Mouse (Mus musculus) megakaryocyte, embryonic 14.5 days (primary cell): Measurements from ENCODE around the gene Olfr727. TPM values are rescaled to one million over a fixed set of nuclear protein-coding genes. Genes with fewer than 3 reads are reported as not detected.

Source experiments
- H3K27me3 ChIP-seq: replicated peaks from 2 replicates; pipeline ENCODE3; 2012; ENCODE audit warnings: inconsistent platforms
- H3K36me3 ChIP-seq: replicated peaks from 2 replicates; pipeline ENCODE3; 2012; ENCODE audit warnings: low read length, inconsistent platforms, mixed read lengths
- H3K4me1 ChIP-seq: 2 replicates; pipeline ENCODE4 v1.6.1; 2012; ENCODE audit warnings: inconsistent platforms
- H3K4me3 ChIP-seq: replicated peaks from 2 replicates; pipeline ENCODE3; 2012; ENCODE audit warnings: moderate library complexity, mild to moderate bottlenecking, inconsistent platforms
- H3K9me3 ChIP-seq: 2 replicates; pipeline ENCODE4 v1.6.1; 2012; ENCODE audit warnings: inconsistent platforms
- FLI1 ChIP-seq: IDR thresholded peaks from 2 replicates; pipeline ENCODE4 v1.6.1; 2012; ENCODE audit warnings: low read length, inconsistent platforms, mixed read lengths
- GATA1 ChIP-seq: IDR thresholded peaks from 3 replicates; pipeline ENCODE4 v1.6.1; 2012; ENCODE audit warnings: mixed read lengths, low read length, inconsistent platforms, borderline replicate concordance
- polyA plus RNA-seq: library from polyadenylated mRNA; stranded (reverse); fragments of >175 nt; gene quantifications from 2 replicates; pipeline ENCODE4 v1.2.3, GENCODE M21; 2012; ENCODE audit warnings: low replicate concordance; ENCODE audit not compliant: insufficient read depth

Olfr727 gene
- not detected in 2 replicates for polyA plus RNA-seq

- no peaks in the 10 kb centered on the region for H3K4me1 ChIP-seq
- H3K36me3 ChIP-seq: no peaks in the 10 kb centered on the region
- TF ChIP-seq GATA1 (no peak), FLI1 (no peak)
- no peak within 1 kb of the TSS for H3K4me3 ChIP-seq
- no peaks in the 10 kb centered on the region for H3K27me3 ChIP-seq
- H3K9me3 ChIP-seq: no peaks in the 10 kb centered on the region
Observed at GRCm38 (mm10) chr14:50122886-50123285, at the start of gene Olfr727. Olfr727 (plus strand) TSS chr14:50123186.

GRCm38 (mm10) chr14:50090853-50091252 is 32.1 kb upstream of the Olfr727 start, which contains the start of gene Olfr726:
Olfr726 (minus strand) TSS chr14:50090953.
- H3K4me1 ChIP-seq: no peaks in the 10 kb centered on the region
- no peaks in the 10 kb centered on the region for H3K27me3 ChIP-seq
- no peaks in the 10 kb centered on the region for H3K9me3 ChIP-seq
- H3K36me3 ChIP-seq: no peaks in the 10 kb centered on the region
- H3K4me3 ChIP-seq: no peak within 1 kb of the TSS
- TF ChIP-seq GATA1 (no peak), FLI1 (no peak)

GRCm38 (mm10) chr14:50142580-50142979 is 19.6 kb downstream of the Olfr727 start, which contains the start of gene Olfr728:
Olfr728 (minus strand) TSS chr14:50142680.
- TF ChIP-seq GATA1 (no peak), FLI1 (no peak)
- H3K27me3 ChIP-seq: no peaks in the 10 kb centered on the region
- H3K9me3 ChIP-seq: no peaks in the 10 kb centered on the region
- no peaks in the 10 kb centered on the region for H3K36me3 ChIP-seq
- H3K4me3 ChIP-seq: no peak within 1 kb of the TSS
- H3K4me1 ChIP-seq: no peaks in the 10 kb centered on the region

DNA sequence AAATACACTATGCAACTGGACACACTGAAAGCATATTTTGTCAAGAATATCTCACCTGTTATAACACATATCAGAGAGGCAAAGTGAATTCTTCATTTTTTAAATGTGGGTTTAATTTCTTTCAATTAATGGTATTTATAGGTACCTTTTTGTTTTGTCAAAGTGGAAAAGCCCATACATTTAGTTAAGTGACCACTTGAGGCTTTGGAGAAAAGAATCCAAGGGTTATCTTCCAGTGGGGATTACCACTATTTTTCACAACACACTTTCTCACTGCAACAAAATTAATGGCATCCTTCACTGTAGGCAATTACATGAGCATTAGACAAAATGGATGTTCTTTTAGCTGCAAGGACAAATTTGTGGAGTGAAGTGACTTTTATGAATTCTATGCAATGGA is 29.8 kb downstream of the Olfr727 start, which contains the start of gene Olfr729:
Gene Olfr729, minus strand, starts transcription at position 101 of the 400 bp plus-strand sequence.
- no peaks in the 10 kb centered on the region for H3K4me1 ChIP-seq
- H3K36me3 ChIP-seq: no peaks in the 10 kb centered on the region
- no peaks in the 10 kb centered on the region for H3K27me3 ChIP-seq
- peaks cover 5% of the 10 kb centered on the region; the same call in 1 of the 2 replicates for H3K9me3 ChIP-seq
- no peak within 1 kb of the TSS for H3K4me3 ChIP-seq
- no peak for TF ChIP-seq GATA1
- no peak for TF ChIP-seq FLI1

Other genes starting within 250 kb of the Olfr727 start
- not detected in 2 replicates for gene Olfr722, start 221.2 kb upstream of the Olfr727 start, polyA plus RNA-seq
- not detected in 2 replicates for gene Olfr723, start 191.4 kb upstream of the Olfr727 start, polyA plus RNA-seq
- not detected in 2 replicates for gene Olfr724, start 159.9 kb upstream of the Olfr727 start, polyA plus RNA-seq
- gene Olfr725, start 82.8 kb upstream of the Olfr727 start, polyA plus RNA-seq: not detected in 2 replicates
- gene Olfr726, start 32.2 kb upstream of the Olfr727 start, polyA plus RNA-seq: not detected in 2 replicates
- not detected in 2 replicates for gene Olfr728, start 19.5 kb downstream of the Olfr727 start, polyA plus RNA-seq
- not detected in 2 replicates for gene Olfr729, start 29.7 kb downstream of the Olfr727 start, polyA plus RNA-seq
- not detected in 2 replicates for gene Olfr730, start 65.0 kb downstream of the Olfr727 start, polyA plus RNA-seq
- 2.5 TPM in 1 of 2 replicates, not detected in the other for gene Olfr731, start 118.7 kb downstream of the Olfr727 start, polyA plus RNA-seq
- not detected in 2 replicates for gene Olfr732, start 161.0 kb downstream of the Olfr727 start, polyA plus RNA-seq
- gene Olfr733, start 178.3 kb downstream of the Olfr727 start, polyA plus RNA-seq: not detected in 2 replicates
- gene Olfr734, start 203.6 kb downstream of the Olfr727 start, polyA plus RNA-seq: not detected in 2 replicates
- not detected in 2 replicates for gene Olfr735, start 225.7 kb downstream of the Olfr727 start, polyA plus RNA-seq
- not detected in 2 replicates for gene Tlr11, start 234.7 kb downstream of the Olfr727 start, polyA plus RNA-seq